12 mouse cellular contexts compared by ENCODE assay signal in the genomic region with DNA sequence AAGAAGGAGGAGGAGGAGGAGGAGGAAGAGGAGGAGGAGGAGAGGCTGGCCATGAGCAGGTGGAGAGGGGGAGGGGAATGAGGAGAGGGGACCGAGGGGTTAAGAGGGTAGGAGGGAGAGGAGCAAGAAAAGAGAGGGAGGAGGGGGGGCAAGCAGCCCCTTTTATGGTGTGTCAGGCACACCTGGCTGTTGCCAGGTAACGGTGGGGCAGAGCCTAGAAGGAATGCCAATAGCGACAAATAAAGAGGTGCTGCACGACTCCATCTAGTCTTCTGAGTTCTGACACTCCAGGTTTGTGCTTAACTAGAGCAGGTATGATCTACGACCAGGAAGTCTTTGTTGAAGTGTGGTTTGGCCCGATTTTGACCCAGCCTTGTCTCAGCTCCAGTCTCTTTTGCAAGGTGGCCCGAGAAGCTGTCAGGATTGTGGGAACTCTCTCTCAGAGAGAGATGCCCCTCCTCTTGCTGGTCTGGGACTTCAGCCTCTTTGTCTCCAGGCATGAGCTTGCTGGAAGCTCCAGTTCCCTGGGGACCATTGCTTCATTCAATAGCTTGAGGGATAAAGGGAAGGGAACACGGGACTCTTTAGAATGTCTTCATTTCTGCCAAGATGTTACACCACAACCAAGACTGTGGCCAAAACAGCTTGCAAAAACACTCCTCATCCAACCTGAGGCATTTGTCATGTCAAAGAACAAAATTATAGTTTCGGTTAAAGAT. TPM values are rescaled to one million over a fixed set of nuclear protein-coding genes. Genes with fewer than 3 reads are reported as not detected.
DNase-seq lines count a peak whose midpoint lies in the region; ATAC-seq and TF ChIP-seq lines count a peak whose summit lies in the region.
"Had no signal": no experiment of that assay in that cellular context is flagged by ENCODE, and none has a peak within 500 bp of the region (broad histone marks: within the 10 kb centered on the region; RNA-seq: fewer than 3 reads in every experiment).

No protein-coding gene starts in this region.

- H3K9me3 ChIP-seq in forebrain, postnatal 0 days (ENCODE audit: low read length) = no peaks in the 10 kb centered on the region
- no peaks in the 10 kb centered on the region for H3K9me3 ChIP-seq in forebrain, embryonic 15.5 days
- H3K9me3 ChIP-seq in lung, postnatal 0 days (ENCODE audit: low read length) = no peaks in the 10 kb centered on the region
- H3K9me3 ChIP-seq in heart, embryonic 15.5 days (replicated peaks) = no peaks in the 10 kb centered on the region
- H3K9me3 ChIP-seq: forebrain, embryonic 10.5 days had no signal

- WGBS in forebrain, postnatal 0 days = 29% methylated on average over 9 of the region's 9 CpGs
- WGBS in forebrain, embryonic 15.5 days = 24% methylated on average over 9 of the region's 9 CpGs
- WGBS in lung, postnatal 0 days = 25% methylated on average over 9 of the region's 9 CpGs
- WGBS in heart, embryonic 15.5 days = 40% methylated on average over 9 of the region's 9 CpGs

- no peak for TF ChIP-seq EP300 in lung, postnatal 0 days (IDR thresholded peaks at IDR 0.05)

- no peak overlapping the region for H3K9ac ChIP-seq in forebrain, postnatal 0 days
- H3K9ac ChIP-seq in forebrain, embryonic 15.5 days (replicated peaks) = no peak overlapping the region
- no peak overlapping the region for H3K9ac ChIP-seq in lung, postnatal 0 days (replicated peaks; ENCODE audit: low read depth)
- no peak overlapping the region for H3K9ac ChIP-seq in heart, embryonic 15.5 days

- H3K4me1 ChIP-seq in forebrain, postnatal 0 days (ENCODE audit: insufficient read depth) = no peaks in the 10 kb centered on the region
- H3K4me1 ChIP-seq in forebrain, embryonic 15.5 days = no peaks in the 10 kb centered on the region
- no peaks in the 10 kb centered on the region; the same call in 1 of the 2 replicates for H3K4me1 ChIP-seq in lung, postnatal 0 days (ENCODE audit: insufficient read depth, low read depth, low read length)
- peaks cover 5% of the 10 kb centered on the region for H3K4me1 ChIP-seq in heart, embryonic 15.5 days (replicated peaks)

- ATAC-seq in forebrain, postnatal 0 days = peak; percentile 40; the same call in 1 of the 2 replicates
- ATAC-seq in forebrain, embryonic 15.5 days (replicated peaks) = no peak
- ATAC-seq in lung, postnatal 0 days = no peak
- 0 out of 2 replicates have a peak, but pooled peaks have one; percentile 29 for ATAC-seq in heart, embryonic 15.5 days (replicated peaks; ENCODE audit: insufficient number of reproducible peaks, insufficient read depth, low FRiP score, low read depth)
- ATAC-seq: activated CD4-positive, CD25-positive, alpha-beta regulatory T cell, adult 4 months; CD4-positive, CD25-positive, alpha-beta regulatory T cell, adult 4 months had no signal

- no peak for DNase-seq in forebrain, postnatal 0 days
- DNase-seq in lung, postnatal 0 days (ENCODE audit: low spot score) = peak; percentile 26
- DNase-seq in lung, postnatal 10 days = no peak
- DNase-seq in skeletal muscle tissue, adult 2 months (ENCODE audit: low read depth, low spot score) = peak; percentile 88
- no peak for DNase-seq in layer of hippocampus, adult 9-11 months
- DNase-seq in right cerebral cortex, postnatal 25 days = no peak
- DNase-seq: cerebellum, adult 9-10 months had no signal

- H3K36me3 ChIP-seq in forebrain, postnatal 0 days (ENCODE audit: insufficient read depth) = no peaks in the 10 kb centered on the region
- no peaks in the 10 kb centered on the region for H3K36me3 ChIP-seq in forebrain, embryonic 15.5 days
- H3K36me3 ChIP-seq in lung, postnatal 0 days (ENCODE audit: insufficient read depth, low read length) = no peaks in the 10 kb centered on the region
- no peaks in the 10 kb centered on the region for H3K36me3 ChIP-seq in heart, embryonic 15.5 days
- H3K36me3 ChIP-seq: forebrain, embryonic 10.5 days had no signal

- H3K4me3 ChIP-seq in forebrain, postnatal 0 days (ENCODE audit: low read depth, low read length) = no peak overlapping the region
- H3K4me3 ChIP-seq in forebrain, embryonic 15.5 days = no peak overlapping the region
- H3K4me3 ChIP-seq in lung, postnatal 0 days (ENCODE audit: low read depth, low read length) = no peak overlapping the region
- no peak overlapping the region for H3K4me3 ChIP-seq in heart, embryonic 15.5 days
- H3K4me3 ChIP-seq: forebrain, embryonic 10.5 days had no signal

- TF ChIP-seq CTCF in forebrain, postnatal 0 days (IDR thresholded peaks at IDR 0.05; ENCODE audit: low read depth) = no peak
- TF ChIP-seq CTCF in lung, postnatal 0 days (IDR thresholded peaks at IDR 0.05) = no peak

- no peak overlapping the region for H3K4me2 ChIP-seq in forebrain, postnatal 0 days (ENCODE audit: low read depth)
- no peak overlapping the region for H3K4me2 ChIP-seq in forebrain, embryonic 15.5 days (replicated peaks)
- no peak overlapping the region for H3K4me2 ChIP-seq in lung, postnatal 0 days (replicated peaks; ENCODE audit: low read depth, low read length)
- H3K4me2 ChIP-seq in heart, embryonic 15.5 days = no peak overlapping the region

- H3K27ac ChIP-seq in forebrain, postnatal 0 days (ENCODE audit: low read depth, low read length) = no peak overlapping the region
- no peak overlapping the region for H3K27ac ChIP-seq in forebrain, embryonic 15.5 days (replicated peaks)
- H3K27ac ChIP-seq in lung, postnatal 0 days (ENCODE audit: low read length) = no peak overlapping the region
- no peak overlapping the region for H3K27ac ChIP-seq in heart, embryonic 15.5 days
- H3K27ac ChIP-seq: forebrain, embryonic 10.5 days had no signal

- no peaks in the 10 kb centered on the region for H3K27me3 ChIP-seq in forebrain, postnatal 0 days (ENCODE audit: insufficient read depth, low read length)
- H3K27me3 ChIP-seq in forebrain, embryonic 15.5 days = no peaks in the 10 kb centered on the region
- no peaks in the 10 kb centered on the region for H3K27me3 ChIP-seq in lung, postnatal 0 days (replicated peaks; ENCODE audit: insufficient read depth, low read length)
- no peaks in the 10 kb centered on the region for H3K27me3 ChIP-seq in heart, embryonic 15.5 days

RNA-seq across cellular contexts. Expression of a gene that starts 29.2 kb away (rescaled TPM):
- 16.4 and 16.7 TPM in 2 replicates for total RNA-seq in forebrain, postnatal 0 days (2014; rRNA removed)
- polyA plus RNA-seq in forebrain, postnatal 0 days (2015; fragmentation: Nextera tagmentation; extraction: Ambion mirVana) = 22.8 and 26.3 TPM in 2 replicates
- 35.3 and 36.2 TPM in 2 replicates for polyA plus RNA-seq in forebrain, embryonic 15.5 days (2015; fragmentation: Nextera tagmentation; extraction: Ambion mirVana)
- 11.6 and 11.8 TPM in 2 replicates for polyA plus RNA-seq in lung, postnatal 0 days (2015; fragmentation: Nextera tagmentation; extraction: Ambion mirVana)
- 21.5 and 23.5 TPM in 2 replicates for polyA plus RNA-seq in heart, embryonic 15.5 days (2015; fragmentation: Nextera tagmentation; extraction: Ambion mirVana)

Comparison
In these comparisons a context has a peak if more than half of its experiments do, and no peak if none do; other contexts are left out.
1. ATAC-seq: peak in forebrain, postnatal 0 days (single experiment) and heart, embryonic 15.5 days (single experiment); none in forebrain, embryonic 15.5 days (single experiment) and lung, postnatal 0 days (single experiment).
2. DNase-seq: peak in lung, postnatal 0 days (single experiment) and skeletal muscle tissue, adult 2 months (single experiment); none in forebrain, postnatal 0 days (single experiment), lung, postnatal 10 days (single experiment), layer of hippocampus, adult 9-11 months (single experiment) and right cerebral cortex, postnatal 25 days (single experiment).